Comparison of ENCODE assay signal across 11 mouse cellular contexts in genomic region chr15:78801571-78801970, GRCm38 (mm10). TPM values are rescaled to one million over a fixed set of nuclear protein-coding genes. Genes with fewer than 3 reads are reported as not detected.
DNase-seq lines count a peak whose midpoint lies in the region; ATAC-seq and TF ChIP-seq lines count a peak whose summit lies in the region.
"Had no signal": no experiment of that assay in that cellular context is flagged by ENCODE, and none has a peak within 500 bp of the region (broad histone marks: within the 10 kb centered on the region; RNA-seq: fewer than 3 reads in every experiment).

No protein-coding gene starts in this region.

- no peaks in the 10 kb centered on the region for H3K9me3 ChIP-seq in kidney, embryonic 15.5 days (replicated peaks)
- H3K9me3 ChIP-seq in embryonic facial prominence, embryonic 14.5 days (ENCODE audit: control insufficient read depth, low read length) = no peaks in the 10 kb centered on the region
- H3K9me3 ChIP-seq in intestine, embryonic 14.5 days (ENCODE audit: control insufficient read depth, low read length) = no peaks in the 10 kb centered on the region
- H3K9me3 ChIP-seq: megakaryocyte, embryonic 14.5 days had no signal

- H3K79me2 ChIP-seq in myocyte (ENCODE audit: control insufficient read depth, insufficient read depth) = no peaks in the 10 kb centered on the region

- peak overlapping the region; percentile 8 for H3ac ChIP-seq in myocyte (ENCODE audit: control insufficient read depth, insufficient read length)

- H3K9ac ChIP-seq in kidney, embryonic 15.5 days = peak overlapping the region; percentile 74; the same call in 1 of the 2 replicates
- peak overlapping the region; percentile 69; the same call in 1 of the 2 replicates for H3K9ac ChIP-seq in embryonic facial prominence, embryonic 14.5 days (ENCODE audit: low read depth, low read length)
- H3K9ac ChIP-seq in intestine, embryonic 14.5 days (ENCODE audit: low read length) = no peak overlapping the region

- ATAC-seq in kidney, embryonic 15.5 days (replicated peaks; ENCODE audit: low FRiP score) = no peak
- no peak for ATAC-seq in embryonic facial prominence, embryonic 14.5 days (ENCODE audit: low read depth)
- ATAC-seq in intestine, embryonic 14.5 days (replicated peaks; ENCODE audit: low FRiP score, low TSS enrichment, low read depth) = no peak
- ATAC-seq in frontal cortex, adult (ENCODE audit: low TSS enrichment) = no peak

- DNase-seq in kidney, adult 11 months = no peak
- no peak for DNase-seq in embryonic facial prominence, embryonic 14.5 days (ENCODE audit: low spot score)
- no peak for DNase-seq in intestine, embryonic 14.5 days (ENCODE audit: low spot score)
- no peak for DNase-seq in adrenal gland, adult 2 months
- DNase-seq in right cerebral cortex, postnatal 14 days = no peak
- DNase-seq: gastrocnemius, postnatal 36 days had no signal

- H3K36me3 ChIP-seq in kidney, embryonic 15.5 days = peaks cover 5% of the 10 kb centered on the region; the same call in 1 of the 2 replicates
- no peaks in the 10 kb centered on the region for H3K36me3 ChIP-seq in embryonic facial prominence, embryonic 14.5 days (ENCODE audit: control insufficient read depth, insufficient read depth, low read length)
- H3K36me3 ChIP-seq in intestine, embryonic 14.5 days (ENCODE audit: control insufficient read depth, insufficient read depth, low read length) = no peaks in the 10 kb centered on the region
- H3K36me3 ChIP-seq in myocyte (ENCODE audit: control insufficient read depth, insufficient read depth) = no peaks in the 10 kb centered on the region
- H3K36me3 ChIP-seq: G1E had no signal

- H3K27ac ChIP-seq in kidney, embryonic 15.5 days = 0 out of 2 replicates have a peak overlapping the region, but pooled peaks have one; percentile 92
- H3K27ac ChIP-seq in embryonic facial prominence, embryonic 14.5 days (replicated peaks; ENCODE audit: low read depth, low read length) = no peak overlapping the region
- H3K27ac ChIP-seq in intestine, embryonic 14.5 days (ENCODE audit: low read depth) = no peak overlapping the region

- peak overlapping the region; percentile 70 for H3K4me3 ChIP-seq in kidney, embryonic 15.5 days (replicated peaks)
- peak overlapping the region; percentile 63 for H3K4me3 ChIP-seq in embryonic facial prominence, embryonic 14.5 days (ENCODE audit: low read depth, low read length)
- no peak overlapping the region for H3K4me3 ChIP-seq in intestine, embryonic 14.5 days (ENCODE audit: low read depth, low read length)
- peak overlapping the region; percentile 16 for H3K4me3 ChIP-seq in myocyte

- peak overlapping the region; percentile 97 for H3K4me2 ChIP-seq in kidney, embryonic 15.5 days
- peak overlapping the region; percentile 97 for H3K4me2 ChIP-seq in embryonic facial prominence, embryonic 14.5 days (ENCODE audit: low read depth, low read length)
- peak overlapping the region; percentile 96 for H3K4me2 ChIP-seq in intestine, embryonic 14.5 days (ENCODE audit: low read length)
- peak overlapping the region; percentile 86 for H3K4me2 ChIP-seq in myocyte (ENCODE audit: low read depth)

- TF ChIP-seq POLR2A in myocyte (IDR thresholded peaks at IDR 0.05; ENCODE audit: insufficient read length, low read depth) = no peak

- peaks cover 61% of the 10 kb centered on the region for H3K27me3 ChIP-seq in kidney, embryonic 15.5 days
- peaks cover 39% of the 10 kb centered on the region for H3K27me3 ChIP-seq in embryonic facial prominence, embryonic 14.5 days (replicated peaks; ENCODE audit: control insufficient read depth, insufficient read depth, low read length)
- H3K27me3 ChIP-seq in intestine, embryonic 14.5 days (replicated peaks; ENCODE audit: control insufficient read depth, insufficient read depth, low read length) = peaks cover 13% of the 10 kb centered on the region
- H3K27me3 ChIP-seq in myocyte (ENCODE audit: control insufficient read depth, insufficient read depth, insufficient read length) = peaks cover 24% of the 10 kb centered on the region

- H3K4me1 ChIP-seq in kidney, embryonic 15.5 days = peaks cover 76% of the 10 kb centered on the region
- H3K4me1 ChIP-seq in embryonic facial prominence, embryonic 14.5 days (ENCODE audit: control insufficient read depth, insufficient read depth, low read length) = peaks cover 2% of the 10 kb centered on the region; the same call in 1 of the 2 replicates
- peaks cover 19% of the 10 kb centered on the region for H3K4me1 ChIP-seq in intestine, embryonic 14.5 days (replicated peaks; ENCODE audit: control insufficient read depth, insufficient read depth, low read length)

- 55% methylated on average over 9 of the region's 9 CpGs for WGBS in kidney, embryonic 15.5 days
- 35% methylated on average over 9 of the region's 9 CpGs for WGBS in embryonic facial prominence, embryonic 14.5 days
- WGBS in intestine, embryonic 14.5 days = 75% methylated on average over 9 of the region's 9 CpGs

TF ChIP-seq in myocyte, 11 proteins besides CTCF, POLR2A, EP300 and RAD21:
- TF ChIP-seq TCF3 (IDR thresholded peaks at IDR 0.05; ENCODE audit: insufficient read length, low read depth) (no peak), TCF12 (IDR thresholded peaks at IDR 0.05; ENCODE audit: insufficient read depth, poor library complexity, severe bottlenecking) (no peak), SRF (IDR thresholded peaks at IDR 0.05; ENCODE audit: control insufficient read depth, insufficient read length, low read depth) (no peak), MYOD1 (IDR thresholded peaks at IDR 0.05; ENCODE audit: control insufficient read depth in 1 of 3, insufficient read length in 2 of 3, low read depth in 2 of 3) (no peak), REST (IDR thresholded peaks at IDR 0.05; ENCODE audit: insufficient read depth, insufficient read length) (no peak), E2F4 (IDR thresholded peaks at IDR 0.05; ENCODE audit: insufficient read depth) (no peak), MYOG (IDR thresholded peaks at IDR 0.05; ENCODE audit: control insufficient read depth in 1 of 3, insufficient read depth in 1 of 3, insufficient read length in 2 of 3, low read depth in 2 of 3) (no peak), USF1 (IDR thresholded peaks at IDR 0.05; ENCODE audit: low read depth) (no peak), POLR2AphosphoS2 (IDR thresholded peaks at IDR 0.05; ENCODE audit: insufficient read length, low read depth) (no peak), CEBPB (IDR thresholded peaks at IDR 0.05; ENCODE audit: insufficient read depth, poor library complexity, severe bottlenecking) (no peak), MAX (IDR thresholded peaks at IDR 0.05; ENCODE audit: low read depth) (no peak)

RNA-seq across cellular contexts. Expression of gene Card10, which starts 1.3 kb away (rescaled TPM):
- polyA plus RNA-seq in kidney, embryonic 15.5 days (2015; fragmentation: Nextera tagmentation; extraction: Ambion mirVana) = 9.1 and 9.5 TPM in 2 replicates
- 6.1 and 6.3 TPM in 2 replicates for polyA plus RNA-seq in embryonic facial prominence, embryonic 14.5 days (2014; fragmentation: Nextera tagmentation; extraction: Ambion mirVana)
- polyA plus RNA-seq in intestine, embryonic 14.5 days (2014; fragmentation: Nextera tagmentation; extraction: Ambion mirVana) = 7.3 and 8.6 TPM in 2 replicates
- polyA plus RNA-seq in myocyte (2012; fragmentation: generic; extraction: Trizol) = 1.4 TPM
- total RNA-seq in adrenal gland, adult 2 months (2021) = 10 to 100 TPM in 1 of 2 experiments, 1 to 10 TPM in 1; 4.9 to 10.9 TPM
- 18.1 and 26.5 TPM in 2 replicates for polyA plus RNA-seq in adrenal gland, adult 2 months (2012; rRNA removed)
- total RNA-seq: G1E had no signal
- polyA plus RNA-seq: G1E had no signal

RNA-seq across cellular contexts. Expression of gene Mfng, which starts 28.3 kb away (rescaled TPM):
- 25.4 and 25.6 TPM in 2 replicates for polyA plus RNA-seq in kidney, embryonic 15.5 days (2015; fragmentation: Nextera tagmentation; extraction: Ambion mirVana)
- polyA plus RNA-seq in embryonic facial prominence, embryonic 14.5 days (2014; fragmentation: Nextera tagmentation; extraction: Ambion mirVana) = 13.6 and 13.7 TPM in 2 replicates
- 18.4 and 19.1 TPM in 2 replicates for polyA plus RNA-seq in intestine, embryonic 14.5 days (2014; fragmentation: Nextera tagmentation; extraction: Ambion mirVana)
- 0.06 TPM for polyA plus RNA-seq in myocyte (2012; fragmentation: generic; extraction: Trizol)
- 10 to 100 TPM in 1 of 2 experiments, 1 to 10 TPM in 1; 8.7 to 18.1 TPM for total RNA-seq in adrenal gland, adult 2 months (2021)
- 46.7 and 61.0 TPM in 2 replicates for polyA plus RNA-seq in adrenal gland, adult 2 months (2012; rRNA removed)
- total RNA-seq: G1E had no signal
- polyA plus RNA-seq: G1E had no signal

RNA-seq across cellular contexts. Expression of gene Cdc42ep1, which starts 40.9 kb away (rescaled TPM):
- polyA plus RNA-seq in kidney, embryonic 15.5 days (2015; fragmentation: Nextera tagmentation; extraction: Ambion mirVana) = 46.2 and 51.1 TPM in 2 replicates
- 30.8 and 36.1 TPM in 2 replicates for polyA plus RNA-seq in embryonic facial prominence, embryonic 14.5 days (2014; fragmentation: Nextera tagmentation; extraction: Ambion mirVana)
- polyA plus RNA-seq in intestine, embryonic 14.5 days (2014; fragmentation: Nextera tagmentation; extraction: Ambion mirVana) = 44.9 and 45.7 TPM in 2 replicates
- 76.0 TPM for polyA plus RNA-seq in myocyte (2012; fragmentation: generic; extraction: Trizol)
- 10 to 100 TPM; 36.9 to 57.2 TPM for total RNA-seq in adrenal gland, adult 2 months (2021)
- polyA plus RNA-seq in adrenal gland, adult 2 months (2012; rRNA removed) = 100 and 122 TPM in 2 replicates
- polyA plus RNA-seq: G1E had no signal

RNA-seq across cellular contexts. Expression of gene Lgals2, which starts 53.8 kb away (rescaled TPM):
- polyA plus RNA-seq in kidney, embryonic 15.5 days (2015; fragmentation: Nextera tagmentation; extraction: Ambion mirVana) = 0.60 and 1.8 TPM in 2 replicates
- polyA plus RNA-seq in embryonic facial prominence, embryonic 14.5 days (2014; fragmentation: Nextera tagmentation; extraction: Ambion mirVana) = 0.89 and 1.4 TPM in 2 replicates
- 776 and 848 TPM in 2 replicates for polyA plus RNA-seq in intestine, embryonic 14.5 days (2014; fragmentation: Nextera tagmentation; extraction: Ambion mirVana)
- 2.2 TPM for polyA plus RNA-seq in myocyte (2012; fragmentation: generic; extraction: Trizol)
- total RNA-seq in adrenal gland, adult 2 months (2021) = 1 to 10 TPM in 1 of 2 experiments, under 1 TPM in 1; 0.52 to 1.8 TPM
- polyA plus RNA-seq in adrenal gland, adult 2 months (2012; rRNA removed) = 0.73 and 0.74 TPM in 2 replicates
- total RNA-seq: G1E; gastrocnemius, postnatal 36 days had no signal
- polyA plus RNA-seq: G1E had no signal

Comparison
In these comparisons a context has a peak if more than half of its experiments do, and no peak if none do; other contexts are left out.
1. RNA of gene Mfng, which starts 28.3 kb away (polyA plus RNA-seq): 46.7 to 61.0 TPM in adrenal gland, adult 2 months, 25.4 to 25.6 TPM in kidney, embryonic 15.5 days, 18.4 to 19.1 TPM in intestine, embryonic 14.5 days and 13.6 to 13.7 TPM in embryonic facial prominence, embryonic 14.5 days; 0.06 TPM in myocyte (single experiment); every median in the first group is over 10 times any median in the second.
2. Peak in every context shown above with its lines, with median percentiles within 50 percentile points of each other: H3K4me2 ChIP-seq.